Mouse (Mus musculus) thymus, adult 2 months (tissue): Measurements from ENCODE around the gene Diaph3. TPM values are rescaled to one million over a fixed set of nuclear protein-coding genes. Genes with fewer than 3 reads are reported as not detected.

Experiments used
- DNase-seq: peaks from one replicate; pipeline ENCODE4 v3.0.0; 2021
- H3K27ac ChIP-seq: fragments of 200-500 bp; 2 replicates; pipeline ENCODE4 v1.5.1; 2012; ENCODE audit warnings: low read length, control low read depth; ENCODE audit not compliant: control insufficient read depth, insufficient read depth
- H3K27me3 ChIP-seq: fragments of 200-500 bp; 2 replicates; pipeline ENCODE4 v1.6.1; 2012; ENCODE audit warnings: mild to moderate bottlenecking, low read length, moderate library complexity, mixed read lengths; ENCODE audit not compliant: control insufficient read depth, insufficient read depth
- H3K36me3 ChIP-seq: fragments of 200-500 bp; 2 replicates; pipeline ENCODE4 v1.6.1; 2012; ENCODE audit warnings: mild to moderate bottlenecking, low read length, moderate library complexity; ENCODE audit not compliant: control insufficient read depth, insufficient read depth
- H3K4me1 ChIP-seq: fragments of 200-500 bp; replicated peaks from 2 replicates; pipeline ENCODE4 v1.6.1; 2012; ENCODE audit warnings: low read length; ENCODE audit not compliant: control insufficient read depth, insufficient read depth
- H3K4me3 ChIP-seq: fragments of 200-500 bp; 2 replicates; pipeline ENCODE4 v1.5.1; 2012; ENCODE audit warnings: mild to moderate bottlenecking, low read length, control low read depth, moderate library complexity; ENCODE audit not compliant: control insufficient read depth, insufficient read depth
- CTCF ChIP-seq: fragments of 200-500 bp; IDR thresholded peaks from 2 replicates; pipeline ENCODE4 v1.5.1; 2012; ENCODE audit warnings: mild to moderate bottlenecking, control low read depth, low read length, moderate library complexity, borderline replicate concordance; ENCODE audit not compliant: control insufficient read depth, poor library complexity, insufficient read depth; ENCODE audit errors: extremely low read depth
- POLR2A ChIP-seq: fragments of 200-500 bp; IDR thresholded peaks from 2 replicates; pipeline ENCODE4 v1.6.1; 2012; ENCODE audit warnings: mild to moderate bottlenecking, low read length, control low read depth, moderate library complexity; ENCODE audit not compliant: control insufficient read depth, poor library complexity, insufficient read depth; ENCODE audit errors: extremely low read depth
- WGBS: fragments of 180-500 bp; shearing (Covaris S2); methylation state at CpG from one replicate; pipeline ENCODE4 v1.1.7; 2018; 5-methylcytosine and 5-hydroxymethylcytosine counted together
- polyA plus RNA-seq: library from polyadenylated mRNA; depleted of rRNA; stranded (reverse); fragments of >200 nt; gene quantifications from 2 replicates; pipeline ENCODE4 v1.2.3, GENCODE M21; 2012; rRNA removed

Diaph3 gene
- 2.2 and 3.3 TPM in 2 replicates for polyA plus RNA-seq

GRCm38 (mm10) chr14:87140963-87141486, at the start of gene Diaph3:
Gene Diaph3 (minus strand): TSS chr14:87141235.
- Histone ChIP-seq H3K36me3 (no peaks in the 10 kb centered on the region), H3K4me1 (no peaks in the 10 kb centered on the region), H3K27ac (no peak within 1 kb of the TSS), H3K4me3 (peak within 1 kb of the TSS; percentile 90), H3K27me3 (no peaks in the 10 kb centered on the region)
- TF ChIP-seq POLR2A (no peak), CTCF (no peak)
- WGBS, result under 1% methylated on average over 43 of the region's 43 CpGs
- peak; percentile 94 for DNase-seq

- 35% methylated on average over 4 of the region's 4 CpGs for WGBS
- DNase-seq, result no peak
- no peaks in the 10 kb centered on the region for H3K4me1 ChIP-seq
- H3K36me3 ChIP-seq, result no peaks in the 10 kb centered on the region
- H3K27ac ChIP-seq, result no peak overlapping the region
- H3K4me3 ChIP-seq, result no peak overlapping the region
- no peaks in the 10 kb centered on the region for H3K27me3 ChIP-seq
- TF ChIP-seq CTCF, result no peak
- TF ChIP-seq POLR2A, result no peak
Observed at GRCm38 (mm10) chr14:87190685-87191084, 49.6 kb upstream of the Diaph3 start.

- H3K4me1 ChIP-seq, result no peaks in the 10 kb centered on the region
- H3K4me3 ChIP-seq, result no peak overlapping the region
- H3K27me3 ChIP-seq, result no peaks in the 10 kb centered on the region
- H3K27ac ChIP-seq, result no peak overlapping the region
- DNase-seq, result no peak
- TF ChIP-seq POLR2A (no peak), CTCF (no peak)
- 93% methylated on average over 6 of the region's 6 CpGs for WGBS
- no peaks in the 10 kb centered on the region for H3K36me3 ChIP-seq
Observed at GRCm38 (mm10) chr14:87171577-87171976, 30.5 kb upstream of the Diaph3 start.

GRCm38 (mm10) chr14:87169151-87169550, 28.1 kb upstream of the Diaph3 start:
- Histone ChIP-seq H3K27me3 (no peaks in the 10 kb centered on the region), H3K27ac (no peak overlapping the region), H3K4me3 (no peak overlapping the region), H3K36me3 (no peaks in the 10 kb centered on the region), H3K4me1 (no peaks in the 10 kb centered on the region)
- no peak for DNase-seq
- TF ChIP-seq POLR2A, result no peak
- WGBS, result 60% methylated on average over 1 of the region's 1 CpGs

GRCm38 (mm10) chr14:87155621-87156238, 14.7 kb upstream of the Diaph3 start:
- DNase-seq, result no peak
- no peaks in the 10 kb centered on the region for H3K36me3 ChIP-seq
- no peak overlapping the region for H3K27ac ChIP-seq
- H3K4me1 ChIP-seq, result no peaks in the 10 kb centered on the region
- TF ChIP-seq POLR2A (no peak), CTCF (no peak)
- no peak overlapping the region for H3K4me3 ChIP-seq
- 94% methylated on average over 9 of the region's 9 CpGs for WGBS
- no peaks in the 10 kb centered on the region for H3K27me3 ChIP-seq

- DNase-seq, result no peak
- 49% methylated on average over 6 of the region's 6 CpGs for WGBS
- Histone ChIP-seq H3K27ac (no peak overlapping the region), H3K4me3 (no peak overlapping the region), H3K36me3 (no peaks in the 10 kb centered on the region), H3K27me3 (no peaks in the 10 kb centered on the region), H3K4me1 (no peaks in the 10 kb centered on the region)
- TF ChIP-seq CTCF (no peak), POLR2A (no peak)
Observed at GRCm38 (mm10) chr14:87149684-87150083, 8.6 kb upstream of the Diaph3 start.

GRCm38 (mm10) chr14:87146704-87147103, 5.7 kb upstream of the Diaph3 start:
- Histone ChIP-seq H3K4me3 (no peak overlapping the region), H3K27me3 (no peaks in the 10 kb centered on the region), H3K36me3 (no peaks in the 10 kb centered on the region), H3K4me1 (no peaks in the 10 kb centered on the region), H3K27ac (no peak overlapping the region)
- WGBS, result 90% methylated on average over 3 of the region's 3 CpGs
- DNase-seq, result no peak
- no peak for TF ChIP-seq POLR2A
- TF ChIP-seq CTCF, result no peak
